Mouse (Mus musculus): ENCODE measurements around the gene Boll. TPM values are rescaled to one million over a fixed set of nuclear protein-coding genes. Genes with fewer than 3 reads are reported as not detected.

Boll gene
- polyA plus RNA-seq, 1 experiment from 2014 or later: 1.4 TPM

- Histone ChIP-seq H3K4me2 (ENCODE audit: low read depth, low read length) (peak overlapping the region; percentile 89), H3K27me3 (replicated peaks; ENCODE audit: control insufficient read depth, insufficient read depth, low read length) (no peaks in the 10 kb centered on the region), H3K9me3 (ENCODE audit: control insufficient read depth, low read length) (no peaks in the 10 kb centered on the region), H3K27ac (replicated peaks; ENCODE audit: low read depth, low read length) (peak overlapping the region; percentile 28; the same call in 1 of the 2 replicates), H3K4me3 (ENCODE audit: low read depth, low read length) (peak overlapping the region; percentile 87), H3K36me3 (ENCODE audit: control insufficient read depth, insufficient read depth, low read length) (no peaks in the 10 kb centered on the region), H3K9ac (ENCODE audit: low read depth, low read length) (peak overlapping the region; percentile 78; the same call in 1 of the 2 replicates), H3K4me1 (ENCODE audit: control insufficient read depth, insufficient read depth, low read length) (peaks cover 25% of the 10 kb centered on the region)
- DNase-seq (ENCODE audit: low spot score) (no peak), ATAC-seq (ENCODE audit: low read depth) (no peak)
- 31% methylated on average over 5 of the region's 5 CpGs for WGBS
Observed at GRCm38 (mm10) chr1:55236487-55236886, 126.8 kb downstream of the Boll start.

- ATAC-seq (ENCODE audit: low read depth) (no peak), DNase-seq (ENCODE audit: low spot score) (no peak)
- Histone ChIP-seq H3K9ac (ENCODE audit: low read depth, low read length) (no peak overlapping the region), H3K27me3 (replicated peaks; ENCODE audit: control insufficient read depth, insufficient read depth, low read length) (no peaks in the 10 kb centered on the region), H3K4me3 (ENCODE audit: low read depth, low read length) (no peak overlapping the region), H3K9me3 (ENCODE audit: control insufficient read depth, low read length) (no peaks in the 10 kb centered on the region), H3K4me2 (ENCODE audit: low read depth, low read length) (no peak overlapping the region), H3K27ac (replicated peaks; ENCODE audit: low read depth, low read length) (no peak overlapping the region), H3K4me1 (ENCODE audit: control insufficient read depth, insufficient read depth, low read length) (peaks cover 19% of the 10 kb centered on the region), H3K36me3 (ENCODE audit: control insufficient read depth, insufficient read depth, low read length) (no peaks in the 10 kb centered on the region)
- 51% methylated on average over 16 of the region's 16 CpGs for WGBS
Observed at GRCm38 (mm10) chr1:55234910-55235520, 128.3 kb downstream of the Boll start.

GRCm38 (mm10) chr1:55228256-55228884, 134.9 kb downstream of the Boll start:
- no peaks in the 10 kb centered on the region for H3K9me3 ChIP-seq (ENCODE audit: control insufficient read depth, low read length)
- WGBS: 88% methylated on average over 8 of the region's 8 CpGs

GRCm38 (mm10) chr1:55227376-55227775, 135.9 kb downstream of the Boll start:
- 30% methylated on average over 1 of the region's 1 CpGs for WGBS
- Histone ChIP-seq H3K4me2 (ENCODE audit: low read depth, low read length) (0 out of 2 replicates have a peak overlapping the region, but pooled peaks have one; percentile 29), H3K27me3 (replicated peaks; ENCODE audit: control insufficient read depth, insufficient read depth, low read length) (no peaks in the 10 kb centered on the region), H3K27ac (replicated peaks; ENCODE audit: low read depth, low read length) (no peak overlapping the region), H3K36me3 (ENCODE audit: control insufficient read depth, insufficient read depth, low read length) (no peaks in the 10 kb centered on the region), H3K4me3 (ENCODE audit: low read depth, low read length) (no peak overlapping the region), H3K9me3 (ENCODE audit: control insufficient read depth, low read length) (no peaks in the 10 kb centered on the region), H3K9ac (ENCODE audit: low read depth, low read length) (peak overlapping the region; percentile 42; the same call in 1 of the 2 replicates), H3K4me1 (ENCODE audit: control insufficient read depth, insufficient read depth, low read length) (peaks cover 7% of the 10 kb centered on the region; the same call in 1 of the 2 replicates)
- DNase-seq (ENCODE audit: low spot score) (no peak), ATAC-seq (ENCODE audit: low read depth) (no peak)

More at GRCm38 (mm10) chr1:55228256-55228884, 134.9 kb downstream of the Boll start:
- Histone ChIP-seq H3K27me3 (replicated peaks; ENCODE audit: control insufficient read depth, insufficient read depth, low read length) (no peaks in the 10 kb centered on the region), H3K36me3 (ENCODE audit: control insufficient read depth, insufficient read depth, low read length) (no peaks in the 10 kb centered on the region), H3K9ac (ENCODE audit: low read depth, low read length) (no peak overlapping the region), H3K4me2 (ENCODE audit: low read depth, low read length) (no peak overlapping the region), H3K27ac (replicated peaks; ENCODE audit: low read depth, low read length) (no peak overlapping the region), H3K4me1 (ENCODE audit: control insufficient read depth, insufficient read depth, low read length) (peaks cover 7% of the 10 kb centered on the region; the same call in 1 of the 2 replicates), H3K4me3 (ENCODE audit: low read depth, low read length) (no peak overlapping the region)
- DNase-seq (ENCODE audit: low spot score): no peak
- no peak for ATAC-seq (ENCODE audit: low read depth)

- H3K4me3 ChIP-seq (ENCODE audit: low read depth, low read length): peak within 1 kb of the TSS; percentile 59
- peak within 1 kb of the TSS; percentile 91 for H3K27ac ChIP-seq (replicated peaks; ENCODE audit: low read depth, low read length)
- H3K9me3 ChIP-seq (ENCODE audit: control insufficient read depth, low read length): no peaks in the 10 kb centered on the region
- 2% methylated on average over 26 of the region's 26 CpGs for WGBS
- H3K9ac ChIP-seq (ENCODE audit: low read depth, low read length): peak within 1 kb of the TSS; percentile 77
- H3K4me1 ChIP-seq (ENCODE audit: control insufficient read depth, insufficient read depth, low read length): peaks cover 7% of the 10 kb centered on the region; the same call in 1 of the 2 replicates
- no peaks in the 10 kb centered on the region for H3K36me3 ChIP-seq (ENCODE audit: control insufficient read depth, insufficient read depth, low read length)
- H3K4me2 ChIP-seq (ENCODE audit: low read depth, low read length): peak within 1 kb of the TSS; percentile 56
- DNase-seq (ENCODE audit: low spot score): peak; percentile 72
- no peaks in the 10 kb centered on the region for H3K27me3 ChIP-seq (replicated peaks; ENCODE audit: control insufficient read depth, insufficient read depth, low read length)
- ATAC-seq (ENCODE audit: low read depth): peak; percentile 77
Observed at GRCm38 (mm10) chr1:55226011-55226857, 137.0 kb downstream of the Boll start, which contains the start of gene Rftn2. Gene Rftn2, minus strand, starts transcription at chr1:55226782.

GRCm38 (mm10) chr1:55225398-55225797, 137.9 kb downstream of the Boll start:
- 0 out of 2 replicates have a peak, but pooled peaks have one; percentile 20 for ATAC-seq (ENCODE audit: low read depth)
- Histone ChIP-seq H3K4me3 (ENCODE audit: low read depth, low read length) (peak overlapping the region; percentile 59), H3K27ac (replicated peaks; ENCODE audit: low read depth, low read length) (peak overlapping the region; percentile 91), H3K4me1 (ENCODE audit: control insufficient read depth, insufficient read depth, low read length) (peaks cover 7% of the 10 kb centered on the region; the same call in 1 of the 2 replicates), H3K9ac (ENCODE audit: low read depth, low read length) (peak overlapping the region; percentile 77), H3K4me2 (ENCODE audit: low read depth, low read length) (peak overlapping the region; percentile 56), H3K9me3 (ENCODE audit: control insufficient read depth, low read length) (no peaks in the 10 kb centered on the region), H3K36me3 (ENCODE audit: control insufficient read depth, insufficient read depth, low read length) (no peaks in the 10 kb centered on the region), H3K27me3 (replicated peaks; ENCODE audit: control insufficient read depth, insufficient read depth, low read length) (no peaks in the 10 kb centered on the region)
- WGBS: 24% methylated on average over 3 of the region's 3 CpGs
- DNase-seq (ENCODE audit: low spot score): peak; percentile 42

GRCm38 (mm10) chr1:55224111-55224510, 139.2 kb downstream of the Boll start:
- ATAC-seq (ENCODE audit: low read depth): 0 out of 2 replicates have a peak, but pooled peaks have one; percentile 31
- H3K27ac ChIP-seq (replicated peaks; ENCODE audit: low read depth, low read length): peak overlapping the region; percentile 91
- peak overlapping the region; percentile 59 for H3K4me3 ChIP-seq (ENCODE audit: low read depth, low read length)
- peak overlapping the region; percentile 38 for H3K9ac ChIP-seq (ENCODE audit: low read depth, low read length)
- no peaks in the 10 kb centered on the region for H3K27me3 ChIP-seq (replicated peaks; ENCODE audit: control insufficient read depth, insufficient read depth, low read length)
- DNase-seq (ENCODE audit: low spot score): peak; percentile 78
- no peaks in the 10 kb centered on the region for H3K36me3 ChIP-seq (ENCODE audit: control insufficient read depth, insufficient read depth, low read length)
- WGBS: 21% methylated on average over 11 of the region's 11 CpGs
- H3K4me1 ChIP-seq (ENCODE audit: control insufficient read depth, insufficient read depth, low read length): peaks cover 7% of the 10 kb centered on the region; the same call in 1 of the 2 replicates
- H3K4me2 ChIP-seq (ENCODE audit: low read depth, low read length): peak overlapping the region; percentile 56
- H3K9me3 ChIP-seq (ENCODE audit: control insufficient read depth, low read length): no peaks in the 10 kb centered on the region

- 86% methylated on average over 7 of the region's 7 CpGs for WGBS
- Histone ChIP-seq H3K27ac (replicated peaks; ENCODE audit: low read depth, low read length) (no peak overlapping the region), H3K9ac (ENCODE audit: low read depth, low read length) (no peak overlapping the region), H3K27me3 (replicated peaks; ENCODE audit: control insufficient read depth, insufficient read depth, low read length) (no peaks in the 10 kb centered on the region), H3K9me3 (ENCODE audit: control insufficient read depth, low read length) (no peaks in the 10 kb centered on the region), H3K4me1 (ENCODE audit: control insufficient read depth, insufficient read depth, low read length) (peaks cover 7% of the 10 kb centered on the region; the same call in 1 of the 2 replicates), H3K36me3 (ENCODE audit: control insufficient read depth, insufficient read depth, low read length) (no peaks in the 10 kb centered on the region), H3K4me2 (ENCODE audit: low read depth, low read length) (no peak overlapping the region), H3K4me3 (ENCODE audit: low read depth, low read length) (no peak overlapping the region)
- ATAC-seq (ENCODE audit: low read depth) (no peak), DNase-seq (ENCODE audit: low spot score) (no peak)
Observed at GRCm38 (mm10) chr1:55223026-55223425, 140.2 kb downstream of the Boll start.

All from embryonic facial prominence, embryonic 14.5 days (tissue).